Mouse (Mus musculus) T-helper 17 cell (primary cell): ENCODE data around the gene Smyd3.

Experiments
- in situ Hi-C, 2 experiments: fragments of 300-600 bp; cut with MboI, MseI; formaldehyde crosslinking; loops; 1 replicate in 1 of 2; 2 replicates in 1 of 2; pipeline ENCODE4 v1.15.1; 2025; ENCODE audit warnings: high pct_unique_total_duplicates in 2 of 2

The Smyd3 gene

DNA sequence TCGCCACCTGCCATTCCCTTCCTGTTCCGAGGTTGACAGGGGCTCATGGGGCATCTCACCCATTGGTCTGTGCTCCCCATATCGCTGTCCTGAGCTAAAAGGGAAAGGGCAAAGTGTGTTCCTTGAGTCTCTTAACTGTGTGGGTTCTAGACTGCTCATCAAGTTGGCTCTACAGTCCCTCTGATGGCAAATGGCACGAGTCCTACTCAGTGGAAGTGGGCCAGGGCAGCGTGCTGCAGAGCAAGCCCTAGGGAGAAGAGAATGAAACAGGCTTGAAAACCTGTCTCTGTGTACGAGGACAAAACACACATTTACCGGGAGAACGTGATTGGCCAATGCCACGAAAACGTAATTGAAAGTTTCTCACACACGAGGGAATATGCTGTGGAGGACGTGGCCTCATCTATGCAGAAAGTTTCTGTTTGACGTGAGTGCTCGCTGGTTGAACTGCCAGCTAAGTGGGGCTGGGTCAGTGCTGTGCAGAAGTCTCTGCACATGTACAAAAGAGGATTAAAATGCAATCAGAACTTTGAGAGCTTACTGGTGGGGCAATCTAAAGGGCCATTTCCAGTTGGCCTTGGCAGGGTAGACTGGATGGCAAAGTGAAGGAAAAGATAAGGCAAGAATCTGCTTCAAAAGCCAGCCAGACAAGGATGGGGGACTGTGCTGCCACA is 476.5 kb downstream of the Smyd3 start:
- in situ Hi-C loops: no loop called here

DNA sequence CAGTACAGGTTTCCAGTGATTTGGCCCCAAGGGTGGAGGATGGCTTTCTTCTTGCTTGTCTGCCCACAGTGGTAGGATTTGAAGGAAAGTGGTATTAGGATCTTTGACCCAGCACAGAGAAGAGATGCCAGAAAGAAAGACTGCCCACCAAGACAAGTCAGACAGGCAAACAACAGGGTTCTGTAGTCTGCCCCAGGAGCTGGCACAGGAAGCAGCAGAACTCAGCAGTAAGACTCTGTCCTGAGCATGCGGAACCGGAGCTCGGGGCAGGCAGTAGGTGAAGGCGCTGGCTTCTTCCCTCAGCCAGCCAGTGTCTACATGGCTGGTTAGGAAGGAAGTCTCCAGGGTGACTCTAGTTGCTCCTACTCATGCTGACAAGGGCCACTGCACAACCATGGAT is 479.0 kb downstream of the Smyd3 start:
- in situ Hi-C loops: no loop called here

DNA sequence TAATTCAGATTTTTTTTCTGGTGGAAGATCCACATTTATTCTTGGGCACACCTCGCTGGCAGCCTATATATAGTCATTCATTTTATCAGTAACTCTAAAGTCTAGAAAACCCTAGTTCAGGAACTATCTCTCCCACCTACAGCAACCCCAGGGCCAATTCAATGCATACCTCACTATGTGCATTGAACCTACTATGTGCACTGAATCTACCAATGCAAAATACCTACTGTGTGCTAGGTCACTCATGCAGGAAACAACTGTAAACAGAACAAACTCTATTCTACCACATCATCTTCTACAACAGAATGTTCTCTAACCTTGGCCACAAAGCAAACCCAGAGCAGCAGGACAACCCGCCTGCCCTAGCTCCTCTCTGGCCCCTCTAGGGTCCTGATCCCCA is 484.9 kb downstream of the Smyd3 start:
- in situ Hi-C loops: no loop called here

- in situ Hi-C loops: no loop called here
Measured at GRCm38 (mm10) chr1:179031581-179031980, 486.3 kb downstream of the Smyd3 start.

DNA sequence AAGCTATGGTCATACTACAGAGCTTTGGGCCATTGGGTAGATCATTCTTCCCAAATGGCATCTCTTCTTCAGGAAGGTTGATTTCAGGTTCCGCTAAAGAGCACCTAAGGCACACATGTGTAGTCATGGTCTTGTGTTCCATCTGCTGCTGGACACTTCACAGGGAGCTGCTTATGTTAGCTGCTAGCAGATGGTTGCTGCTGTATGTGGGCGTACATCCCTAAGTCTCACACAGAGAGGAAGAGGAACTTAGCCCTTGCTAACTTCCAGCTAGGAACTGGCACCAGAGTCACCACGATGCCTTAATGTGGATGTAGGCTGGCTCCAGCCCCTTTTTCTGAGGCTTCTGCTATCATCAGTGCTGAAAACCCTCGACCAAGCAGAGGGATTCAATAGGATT is 491.2 kb downstream of the Smyd3 start:
- in situ Hi-C loops: no loop called here

DNA sequence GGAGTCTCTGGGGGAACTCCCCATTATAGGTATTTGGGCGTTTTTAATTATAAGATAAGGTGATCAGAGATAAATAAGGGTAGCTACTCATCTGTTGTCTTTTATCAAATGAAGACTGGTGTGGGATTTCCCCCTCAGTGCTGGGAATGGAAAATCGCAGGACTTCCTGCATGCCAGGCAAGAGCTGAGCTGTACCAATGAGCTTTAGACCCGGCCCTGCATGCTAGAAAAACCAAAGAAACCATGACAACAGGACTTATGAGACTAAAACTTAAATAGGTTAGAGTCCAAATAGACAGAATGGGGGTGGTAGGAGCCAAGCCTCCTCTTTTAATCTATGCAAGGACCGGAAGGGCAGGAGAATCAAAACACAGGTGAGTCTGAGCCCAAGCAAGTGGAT is 492.7 kb downstream of the Smyd3 start:
- in situ Hi-C loops: no loop called here

DNA sequence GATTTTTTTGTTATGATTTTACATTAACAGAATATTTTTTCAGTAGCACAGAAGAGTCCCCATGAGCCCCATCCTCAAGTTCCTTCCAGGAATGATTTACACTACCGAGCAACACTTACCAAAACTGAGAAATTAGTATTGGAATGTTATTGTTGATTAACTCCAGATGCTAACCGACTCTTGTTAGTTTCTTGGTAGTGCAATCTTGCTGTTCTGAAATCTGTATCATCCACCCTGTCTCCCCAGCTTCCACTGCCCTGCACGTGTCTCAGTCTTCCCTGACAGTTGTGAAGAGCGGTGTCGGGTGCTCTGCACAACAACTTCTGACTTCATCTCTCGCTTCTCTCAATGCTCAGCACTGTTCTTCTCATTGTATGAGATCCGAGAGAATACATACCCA is 494.4 kb downstream of the Smyd3 start:
- in situ Hi-C loops: no loop called here

GRCm38 (mm10) chr1:179017428-179017827 is 500.4 kb downstream of the Smyd3 start:
- in situ Hi-C loops: no loop called here

- in situ Hi-C loops: no loop called here
Measured at GRCm38 (mm10) chr1:179013021-179013420, 504.8 kb downstream of the Smyd3 start.

DNA sequence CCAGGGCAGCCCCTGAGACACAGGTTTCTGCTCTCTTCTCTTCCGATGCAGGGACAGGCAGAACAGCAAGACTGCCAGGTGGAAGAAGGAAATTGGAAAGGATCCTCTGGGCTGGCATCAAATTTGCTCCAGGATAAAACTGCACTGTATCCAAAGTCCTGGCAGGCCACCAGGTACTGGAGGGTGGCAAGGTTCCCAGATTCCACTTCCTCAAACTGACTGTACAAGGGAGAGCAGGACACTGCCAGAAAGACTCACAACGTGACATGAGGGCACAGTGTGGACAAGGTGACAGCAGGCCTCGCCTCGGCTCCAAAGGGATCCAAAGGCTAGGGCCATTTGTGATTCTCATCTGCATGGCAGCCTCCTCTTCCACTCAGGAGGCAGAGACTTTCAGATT is 505.6 kb downstream of the Smyd3 start:
- in situ Hi-C loops: no loop called here

GRCm38 (mm10) chr1:179010756-179011155 is 507.1 kb downstream of the Smyd3 start:
- in situ Hi-C loops: no loop called here

DNA sequence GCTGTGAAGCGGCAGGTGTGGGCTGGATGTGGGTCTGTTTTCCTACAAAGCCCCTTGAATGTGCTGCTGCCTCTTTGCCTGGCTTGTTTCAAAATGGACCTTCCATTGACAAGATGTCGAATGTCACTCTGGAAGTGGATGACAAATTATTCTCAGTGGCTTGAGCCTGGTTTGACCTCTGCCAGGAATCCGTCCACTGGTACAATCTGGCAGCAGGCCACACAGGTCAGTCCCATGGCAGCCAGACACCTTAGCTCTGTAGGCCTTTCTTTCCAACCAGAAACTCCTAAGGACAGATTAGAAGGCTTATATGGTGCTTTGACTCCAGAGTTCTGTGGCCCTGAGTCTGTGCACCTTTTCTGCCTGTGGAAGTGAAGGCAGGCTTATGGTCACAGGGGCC is 507.9 kb downstream of the Smyd3 start:
- in situ Hi-C loops: no loop called here

GRCm38 (mm10) chr1:179004133-179004866 is 513.5 kb downstream of the Smyd3 start:
- in situ Hi-C loops: no loop called here

GRCm38 (mm10) chr1:179003406-179004132 is 514.3 kb downstream of the Smyd3 start:
- in situ Hi-C loops: no loop called here

DNA sequence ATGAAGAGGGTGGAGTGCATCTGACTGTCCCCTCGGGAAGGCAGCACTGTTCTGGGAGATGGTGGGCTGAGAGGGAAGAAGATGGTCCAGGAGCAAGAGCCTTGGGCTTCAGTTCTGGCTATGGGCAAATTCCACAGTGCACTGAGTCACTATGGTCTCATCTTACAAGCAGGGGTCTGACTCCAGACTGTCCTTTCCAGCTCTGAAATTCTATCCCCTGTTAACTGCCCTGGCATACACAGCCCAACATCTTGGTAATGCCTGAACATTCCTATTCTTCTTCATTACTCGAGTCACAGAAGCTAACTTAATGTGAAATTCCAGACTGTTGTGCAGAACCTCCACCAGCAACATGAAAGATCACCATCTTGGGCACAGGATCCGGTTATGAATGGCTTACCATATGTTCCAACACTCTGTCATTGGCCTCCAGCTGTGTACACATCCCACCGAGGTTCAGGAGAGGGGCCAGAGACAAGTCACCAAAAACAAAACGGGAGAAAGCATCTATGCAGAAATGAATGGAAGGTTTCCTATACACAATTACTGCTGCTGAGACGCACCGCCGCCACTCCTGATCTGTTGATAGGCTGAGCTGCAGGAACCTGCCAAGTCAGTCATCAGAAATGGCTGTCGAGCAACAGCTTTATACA is 517.8 kb downstream of the Smyd3 start:
- in situ Hi-C loops: no loop called here

DNA sequence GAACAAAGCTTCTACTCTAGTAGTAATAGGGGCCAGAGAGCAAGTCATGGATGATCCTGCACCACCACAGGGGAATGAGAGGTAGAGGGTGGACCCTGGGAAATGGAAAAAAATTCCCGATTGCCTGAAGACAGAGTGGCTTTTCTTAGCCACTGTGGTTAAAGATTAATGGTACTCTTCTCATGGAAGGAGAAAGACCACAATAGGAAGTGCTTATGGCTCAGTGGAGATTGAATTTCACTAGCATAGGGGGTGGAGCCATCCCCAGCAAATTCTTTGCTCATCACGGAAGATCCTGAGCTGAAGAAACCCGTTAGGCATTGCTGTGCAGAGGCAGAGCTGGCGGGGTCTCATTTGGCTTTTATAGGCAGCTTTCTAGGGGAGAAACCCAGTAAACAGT is 520.0 kb downstream of the Smyd3 start:
- in situ Hi-C loops: no loop called here

- in situ Hi-C loops: no loop called here
Measured at GRCm38 (mm10) chr1:178994263-178994662, 523.6 kb downstream of the Smyd3 start.

DNA sequence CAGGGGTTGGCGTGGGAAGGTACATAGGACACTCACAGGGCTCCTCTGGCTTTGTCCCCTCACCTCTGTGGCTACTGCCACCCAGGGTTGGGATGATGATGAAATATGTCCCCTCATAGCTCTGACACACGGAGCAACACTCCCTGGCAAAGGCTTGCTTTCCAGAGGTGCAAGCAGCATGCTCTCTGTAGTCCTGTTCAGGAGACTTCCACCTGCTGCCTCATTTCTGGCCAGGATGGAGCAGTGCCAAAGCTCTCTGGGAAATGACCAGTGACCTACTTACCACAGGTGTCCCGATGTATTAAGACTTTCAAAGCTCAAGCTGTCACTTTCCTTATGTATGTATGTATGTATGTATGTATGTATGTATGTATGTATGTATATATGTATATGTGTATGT is 525.3 kb downstream of the Smyd3 start:
- in situ Hi-C loops: no loop called here

GRCm38 (mm10) chr1:178991470-178991869 is 526.4 kb downstream of the Smyd3 start:
- in situ Hi-C loops: no loop called here

DNA sequence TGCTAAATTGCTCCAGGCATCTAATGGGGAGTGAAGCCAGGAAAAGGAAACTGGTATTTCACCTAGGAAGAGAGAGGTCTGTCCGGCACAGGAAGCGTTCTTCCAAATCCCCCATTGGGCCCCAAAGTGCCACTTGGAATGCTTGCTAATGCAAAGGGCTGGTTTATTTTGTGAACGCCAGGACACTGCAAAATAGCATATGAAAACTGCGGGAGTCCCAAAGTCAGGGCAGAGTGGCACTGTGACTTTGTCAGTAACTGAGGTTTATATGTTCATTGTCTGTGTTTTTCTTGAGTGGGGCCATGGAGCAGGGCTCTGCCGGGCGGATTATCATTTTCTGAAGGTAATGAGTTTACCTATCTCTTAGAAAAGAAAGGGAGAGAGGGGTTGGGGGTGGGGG is 526.8 kb downstream of the Smyd3 start:
- in situ Hi-C loops: no loop called here

DNA sequence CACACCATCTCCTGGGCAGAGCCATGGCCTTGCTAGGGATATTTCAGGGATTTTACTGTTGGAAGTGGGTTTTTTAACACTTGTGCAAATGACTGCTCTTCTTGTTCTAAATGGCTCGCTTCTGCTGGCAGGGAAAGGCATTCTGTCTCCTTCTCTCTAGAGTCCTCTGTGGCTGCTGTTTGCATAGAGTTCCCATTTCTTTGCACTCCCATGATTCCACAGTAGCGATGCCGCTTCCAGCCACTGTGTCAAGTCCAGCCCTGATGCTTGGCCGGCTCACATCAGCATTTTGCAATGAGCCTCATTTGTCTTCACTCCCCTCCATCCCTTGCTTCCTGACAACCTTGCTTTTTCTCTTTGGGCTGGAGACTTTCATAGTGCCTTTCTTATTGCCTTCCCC is 528.4 kb downstream of the Smyd3 start:
- in situ Hi-C loops: no loop called here

GRCm38 (mm10) chr1:178988176-178988575 is 529.7 kb downstream of the Smyd3 start:
- in situ Hi-C loops: no loop called here
